Mouse (Mus musculus) hindbrain, embryonic 11.5 days (tissue): ENCODE results near the gene Smyd1. TPM values are rescaled to one million over a fixed set of nuclear protein-coding genes. Genes with fewer than 3 reads are reported as not detected.

Experiments
- ATAC-seq: fragments of 200-750 bp; cut with Nextera tagmentation; 2 replicates; pipeline ENCODE4 v1.8.0; 2017; ENCODE audit warnings: mild to moderate bottlenecking, moderate TSS enrichment, moderate library complexity; ENCODE audit not compliant: low FRiP score
- DNase-seq: peaks from one replicate; pipeline ENCODE4 v3.0.0-alpha.2; 2015; ENCODE audit warnings: low spot score
- H3K27ac ChIP-seq: fragments of 300-500 bp; sonication (generic); 2 replicates; pipeline ENCODE4 v1.5.1; 2014; ENCODE audit warnings: mild to moderate bottlenecking, low read depth, low read length
- H3K27me3 ChIP-seq: fragments of 300-500 bp; sonication (generic); 2 replicates; pipeline ENCODE4 v1.6.1; 2014; ENCODE audit warnings: mild to moderate bottlenecking, low read length, moderate library complexity, mixed read lengths; ENCODE audit not compliant: control insufficient read depth, insufficient read depth
- H3K36me3 ChIP-seq: fragments of 300-500 bp; sonication (generic); 2 replicates; pipeline ENCODE4 v1.6.1; 2014; ENCODE audit warnings: mild to moderate bottlenecking, low read length, moderate library complexity, mixed read lengths; ENCODE audit not compliant: control insufficient read depth, insufficient read depth
- H3K4me1 ChIP-seq: fragments of 300-500 bp; sonication (generic); replicated peaks from 2 replicates; pipeline ENCODE4 v1.6.1; 2014; ENCODE audit warnings: low read length, mixed read lengths; ENCODE audit not compliant: control insufficient read depth, insufficient read depth
- H3K4me2 ChIP-seq: fragments of 300-500 bp; sonication (generic); replicated peaks from 2 replicates; pipeline ENCODE4 v1.6.1; 2014; ENCODE audit warnings: mild to moderate bottlenecking, low read depth, low read length
- H3K4me3 ChIP-seq: fragments of 300-500 bp; sonication (generic); 2 replicates; pipeline ENCODE4 v1.5.1; 2014; ENCODE audit warnings: low read depth, low read length
- H3K9ac ChIP-seq: fragments of 300-500 bp; sonication (generic); 2 replicates; pipeline ENCODE4 v1.6.1; 2014; ENCODE audit warnings: low read depth, low read length
- H3K9me3 ChIP-seq: fragments of 300-500 bp; sonication (generic); 2 replicates; pipeline ENCODE4 v1.6.1; 2016; ENCODE audit warnings: low read length; ENCODE audit not compliant: control insufficient read depth
- WGBS: fragments of 180-500 bp; shearing (Covaris S2); extraction: QIAGEN DNeasy Blood & Tissue Kit; methylation state at CpG from one replicate; pipeline ENCODE4 v1.1.7; 2014; 5-methylcytosine and 5-hydroxymethylcytosine counted together
- polyA plus RNA-seq: library from polyadenylated mRNA; unstranded; fragments of >200 nt; fragmentation: Nextera tagmentation; extraction: Ambion mirVana; gene quantifications from 2 replicates; pipeline ENCODE4 v1.2.1, GENCODE M21; 2014

Smyd1 gene
- polyA plus RNA-seq, 1 experiment from 2014 or later = 0.76 TPM

- H3K36me3 ChIP-seq = no peaks in the 10 kb centered on the region
- H3K27ac ChIP-seq = no peak overlapping the region
- DNase-seq (no peak), ATAC-seq (no peak)
- 82% methylated on average over 4 of the region's 4 CpGs for WGBS
- H3K27me3 ChIP-seq = no peaks in the 10 kb centered on the region
- no peaks in the 10 kb centered on the region for H3K9me3 ChIP-seq
- no peaks in the 10 kb centered on the region for H3K4me1 ChIP-seq
- no peak overlapping the region for H3K4me3 ChIP-seq
- no peak overlapping the region for H3K4me2 ChIP-seq
- no peak overlapping the region for H3K9ac ChIP-seq
Observed at GRCm38 (mm10) chr6:71259166-71259565, 62.9 kb downstream of the Smyd1 start.

GRCm38 (mm10) chr6:71258562-71258961 is 63.5 kb downstream of the Smyd1 start:
- H3K27me3 ChIP-seq = no peaks in the 10 kb centered on the region
- H3K4me3 ChIP-seq = no peak overlapping the region
- DNase-seq (no peak), ATAC-seq (no peak)
- no peaks in the 10 kb centered on the region for H3K36me3 ChIP-seq
- H3K9me3 ChIP-seq = no peaks in the 10 kb centered on the region
- H3K9ac ChIP-seq = no peak overlapping the region
- no peaks in the 10 kb centered on the region for H3K4me1 ChIP-seq
- H3K27ac ChIP-seq = no peak overlapping the region
- WGBS = 80% methylated on average over 2 of the region's 2 CpGs
- H3K4me2 ChIP-seq = no peak overlapping the region

- Histone ChIP-seq H3K9ac (no peak overlapping the region), H3K4me3 (no peak overlapping the region), H3K4me1 (no peaks in the 10 kb centered on the region), H3K27me3 (no peaks in the 10 kb centered on the region), H3K9me3 (no peaks in the 10 kb centered on the region), H3K4me2 (no peak overlapping the region), H3K27ac (no peak overlapping the region), H3K36me3 (no peaks in the 10 kb centered on the region)
- no peak for DNase-seq
- WGBS = 53% methylated on average over 1 of the region's 1 CpGs
- no peak for ATAC-seq
Observed at GRCm38 (mm10) chr6:71257375-71257774, 64.7 kb downstream of the Smyd1 start.

- DNase-seq = no peak
- no peak for ATAC-seq
Observed at GRCm38 (mm10) chr6:71256166-71256565, 65.9 kb downstream of the Smyd1 start.

DNA sequence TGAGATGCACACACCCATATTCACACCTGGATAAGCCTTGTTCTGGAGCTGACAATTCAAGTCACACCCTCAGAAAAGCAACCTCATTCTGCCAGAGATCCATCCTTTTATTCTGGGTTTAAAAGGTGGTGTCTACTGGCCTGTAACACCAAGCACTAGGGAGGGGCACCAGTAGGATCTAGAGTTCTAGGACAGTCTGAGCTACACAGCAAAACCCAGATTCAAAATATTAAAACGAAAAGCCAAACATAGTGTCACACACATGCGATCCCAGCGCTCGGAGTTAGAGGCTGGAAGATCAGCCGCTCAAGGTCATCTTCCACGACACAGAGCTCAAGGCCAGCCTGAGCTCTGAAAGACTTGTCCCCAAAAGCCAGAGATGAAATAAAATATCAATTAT is 67.6 kb downstream of the Smyd1 start:
- WGBS = 95% methylated on average over 6 of the region's 6 CpGs
- H3K27me3 ChIP-seq = no peaks in the 10 kb centered on the region
- H3K9ac ChIP-seq = no peak overlapping the region
- no peak overlapping the region for H3K4me3 ChIP-seq
- no peaks in the 10 kb centered on the region for H3K36me3 ChIP-seq
- H3K4me1 ChIP-seq = no peaks in the 10 kb centered on the region
- ATAC-seq (no peak), DNase-seq (no peak)
- no peak overlapping the region for H3K27ac ChIP-seq
- no peak overlapping the region for H3K4me2 ChIP-seq
- H3K9me3 ChIP-seq = no peaks in the 10 kb centered on the region

More at GRCm38 (mm10) chr6:71256166-71256565, 65.9 kb downstream of the Smyd1 start:
- Histone ChIP-seq H3K27ac (no peak overlapping the region), H3K4me3 (no peak overlapping the region), H3K9ac (no peak overlapping the region), H3K27me3 (no peaks in the 10 kb centered on the region), H3K9me3 (no peaks in the 10 kb centered on the region), H3K36me3 (no peaks in the 10 kb centered on the region), H3K4me2 (no peak overlapping the region), H3K4me1 (no peaks in the 10 kb centered on the region)
- WGBS = 93% methylated on average over 10 of the region's 10 CpGs

DNA sequence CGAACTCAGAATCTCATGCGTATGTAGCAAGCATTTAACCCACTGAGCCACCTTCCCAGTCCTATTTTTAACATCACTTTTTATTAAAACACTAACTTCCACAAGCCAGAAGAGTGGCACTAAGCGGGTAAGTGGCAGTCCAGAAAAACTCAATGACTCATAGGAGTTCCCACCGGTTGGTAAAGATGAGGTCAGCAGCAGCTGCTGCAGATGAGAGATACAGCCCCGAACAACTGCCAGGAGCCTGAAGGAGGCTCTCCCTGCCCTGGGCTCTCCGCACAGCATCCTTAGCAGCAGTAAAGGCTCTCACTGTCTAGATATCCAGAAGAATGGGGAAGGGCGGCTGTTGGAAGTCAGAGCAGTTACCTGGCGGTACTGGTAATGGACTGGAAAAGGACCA is 71.1 kb downstream of the Smyd1 start:
- 92% methylated on average over 8 of the region's 8 CpGs for WGBS
- no peaks in the 10 kb centered on the region for H3K4me1 ChIP-seq
- DNase-seq (no peak), ATAC-seq (no peak)
- no peaks in the 10 kb centered on the region for H3K9me3 ChIP-seq
- no peak overlapping the region for H3K4me3 ChIP-seq
- no peak overlapping the region for H3K9ac ChIP-seq
- no peak overlapping the region for H3K4me2 ChIP-seq
- H3K27me3 ChIP-seq = no peaks in the 10 kb centered on the region
- no peaks in the 10 kb centered on the region for H3K36me3 ChIP-seq
- H3K27ac ChIP-seq = no peak overlapping the region

DNA sequence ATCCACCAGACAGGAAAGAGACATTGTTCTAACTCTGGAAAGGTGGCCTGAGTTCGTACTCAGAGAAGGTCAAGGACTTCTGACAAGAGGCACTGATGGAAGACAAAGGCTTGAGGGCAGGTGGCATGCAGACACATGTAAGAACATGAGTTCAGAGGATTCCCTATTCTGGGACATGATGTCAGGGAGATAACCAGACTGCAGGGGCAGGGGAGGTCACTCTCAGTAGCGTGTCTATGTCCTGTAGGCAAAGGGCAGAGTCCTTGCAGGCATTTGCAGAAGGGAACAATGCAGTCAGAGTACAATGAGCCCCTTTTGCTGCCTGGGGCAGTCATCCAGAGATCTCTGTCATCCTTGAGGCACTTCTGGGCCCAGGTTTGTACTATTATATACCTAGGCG is 72.4 kb downstream of the Smyd1 start:
- 69% methylated on average over 3 of the region's 3 CpGs for WGBS
- H3K4me1 ChIP-seq = no peaks in the 10 kb centered on the region
- H3K9me3 ChIP-seq = no peaks in the 10 kb centered on the region
- no peaks in the 10 kb centered on the region for H3K36me3 ChIP-seq
- no peak overlapping the region for H3K27ac ChIP-seq
- no peak overlapping the region for H3K4me3 ChIP-seq
- no peak overlapping the region for H3K9ac ChIP-seq
- no peaks in the 10 kb centered on the region for H3K27me3 ChIP-seq
- no peak for DNase-seq
- no peak for ATAC-seq
- no peak overlapping the region for H3K4me2 ChIP-seq

GRCm38 (mm10) chr6:71248420-71248819 is 73.6 kb downstream of the Smyd1 start:
- ATAC-seq (no peak), DNase-seq (no peak)
- no peaks in the 10 kb centered on the region for H3K4me1 ChIP-seq
- H3K27ac ChIP-seq = no peak overlapping the region
- no peak overlapping the region for H3K9ac ChIP-seq
- no peaks in the 10 kb centered on the region for H3K9me3 ChIP-seq
- 90% methylated on average over 1 of the region's 1 CpGs for WGBS
- H3K36me3 ChIP-seq = no peaks in the 10 kb centered on the region
- H3K27me3 ChIP-seq = no peaks in the 10 kb centered on the region
- H3K4me3 ChIP-seq = no peak overlapping the region
- H3K4me2 ChIP-seq = no peak overlapping the region

GRCm38 (mm10) chr6:71243258-71243657 is 78.8 kb downstream of the Smyd1 start:
- WGBS = 95% methylated on average over 3 of the region's 3 CpGs
- Histone ChIP-seq H3K4me1 (no peaks in the 10 kb centered on the region), H3K9ac (no peak overlapping the region), H3K36me3 (no peaks in the 10 kb centered on the region), H3K27me3 (no peaks in the 10 kb centered on the region), H3K4me2 (no peak overlapping the region), H3K27ac (no peak overlapping the region), H3K9me3 (no peaks in the 10 kb centered on the region), H3K4me3 (no peak overlapping the region)
- no peak for ATAC-seq
- DNase-seq = no peak
